Comparison of ENCODE assay signal across 8 mouse cellular contexts in the genomic region with DNA sequence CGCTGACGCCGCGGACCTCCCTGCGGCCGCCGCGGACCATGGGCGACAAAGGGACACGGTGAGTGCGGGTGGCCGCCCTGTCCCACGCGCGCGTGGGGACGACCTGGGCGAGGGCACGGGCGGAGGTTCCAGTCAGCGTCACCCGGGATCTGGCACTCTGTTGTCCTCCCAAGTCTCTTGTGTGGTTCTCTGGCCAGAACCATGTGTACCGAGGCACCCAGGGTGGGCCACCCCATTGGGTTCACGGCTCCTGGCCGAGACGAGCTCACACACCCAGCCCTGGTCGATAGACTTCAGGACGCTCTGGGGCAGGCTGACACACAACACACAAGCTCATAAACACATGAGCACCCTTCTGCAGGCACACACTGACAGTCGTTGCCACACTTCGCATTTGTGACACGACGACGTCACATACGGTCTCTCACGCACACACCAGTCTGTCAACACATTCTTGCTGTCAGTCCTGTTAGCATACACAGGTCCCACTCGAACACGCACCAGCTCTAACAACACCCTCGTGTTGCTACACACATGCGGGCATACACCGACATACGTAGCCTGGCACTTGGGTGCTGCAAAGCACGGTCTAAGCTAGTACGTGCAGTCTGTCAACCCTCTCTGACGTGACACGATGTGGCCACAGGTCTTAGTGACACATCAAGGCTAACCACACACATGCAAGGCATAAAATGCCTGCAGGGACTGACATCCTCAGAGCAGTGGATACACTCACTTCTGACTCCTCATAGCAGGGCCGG. TPM values are rescaled to one million over a fixed set of nuclear protein-coding genes. Genes with fewer than 3 reads are reported as not detected.
DNase-seq lines count a peak whose midpoint lies in the region; ATAC-seq and TF ChIP-seq lines count a peak whose summit lies in the region.

No protein-coding gene starts in this region.

- H3K4me2 ChIP-seq in embryonic facial prominence, embryonic 15.5 days (replicated peaks), result peak overlapping the region; percentile 91

- no peaks in the 10 kb centered on the region for H3K27me3 ChIP-seq in embryonic facial prominence, embryonic 15.5 days

- no peaks in the 10 kb centered on the region for H3K36me3 ChIP-seq in ES-E14 (ENCODE audit: control insufficient read depth, insufficient read depth, low read length, poor library complexity, severe bottlenecking)
- no peaks in the 10 kb centered on the region for H3K36me3 ChIP-seq in embryonic facial prominence, embryonic 15.5 days

- 5% methylated on average over 44 of the region's 46 CpGs for WGBS in embryonic facial prominence, embryonic 15.5 days

- H3K4me3 ChIP-seq in ES-E14 (ENCODE audit: insufficient read depth in 1 of 2, low read depth in 1 of 2, low read length in 2 of 2, poor library complexity in 1 of 2, severe bottlenecking in 1 of 2), result peak overlapping the region; percentile 76 to 88; a peak in 3 of 4 replicates
- peak overlapping the region; percentile 70 for H3K4me3 ChIP-seq in embryonic facial prominence, embryonic 15.5 days (replicated peaks)

- H3K4me1 ChIP-seq in ES-E14 (ENCODE audit: control insufficient read depth in 2 of 2, insufficient read depth in 2 of 2, low read length in 2 of 2, poor library complexity in 1 of 2), result peaks cover 10 to 49% of the 10 kb centered on the region in 2 experiments
- H3K4me1 ChIP-seq in embryonic facial prominence, embryonic 15.5 days, result peaks cover 60% of the 10 kb centered on the region

- no peak overlapping the region for H3K27ac ChIP-seq in ES-E14 (ENCODE audit: insufficient read depth, low read depth, low read length, poor library complexity, severe bottlenecking)
- peak overlapping the region; percentile 74 for H3K27ac ChIP-seq in embryonic facial prominence, embryonic 15.5 days (replicated peaks)

- no peaks in the 10 kb centered on the region for H3K9me3 ChIP-seq in ES-E14 (ENCODE audit: control insufficient read depth, insufficient read depth, low read depth, low read length)
- no peaks in the 10 kb centered on the region for H3K9me3 ChIP-seq in embryonic facial prominence, embryonic 15.5 days (replicated peaks)

- ATAC-seq in embryonic facial prominence, embryonic 15.5 days (ENCODE audit: insufficient number of reproducible peaks, low FRiP score, low TSS enrichment, low read depth), result no peak; the same call in 1 of the 2 replicates
- ATAC-seq in inflammation-experienced regulatory T-cells, adult 6 months, result peak; percentile 70

- in situ Hi-C loops in ES-E14 (cut with MboI; ENCODE audit: low sequenced_read_pairs in 2 of 2, unreplicated experiment in 2 of 2), result no loop called here

- peak; percentile 40 for DNase-seq in kidney, adult 9 months
- no peak for DNase-seq in kidney, adult 8-10 months
- no peak for DNase-seq in ES-E14 (ENCODE audit: low read depth, low spot score)
- peak; percentile 48 for DNase-seq in lung, postnatal 10 days
- DNase-seq in retina, postnatal 1 day, result peak; percentile 60
- DNase-seq in yolk sac, embryonic 10.5 days (ENCODE audit: low spot score), result no peak

- peak overlapping the region; percentile 61 for H3K9ac ChIP-seq in ES-E14 (ENCODE audit: insufficient read depth, low read depth, low read length, poor library complexity, severe bottlenecking)
- peak overlapping the region; percentile 70 for H3K9ac ChIP-seq in embryonic facial prominence, embryonic 15.5 days

TF ChIP-seq in ES-E14, 5 proteins besides CTCF, POLR2A, EP300 and RAD21:
- no peak for TF ChIP-seq HCFC1 (IDR thresholded peaks at IDR 0.05; ENCODE audit: borderline replicate concordance, insufficient read depth, low read length)
- TF ChIP-seq ZC3H11A (IDR thresholded peaks at IDR 0.05; ENCODE audit: borderline replicate concordance, low read depth, low read length), result no peak
- TF ChIP-seq CHD2 (IDR thresholded peaks at IDR 0.05; ENCODE audit: low read depth, low read length), result no peak
- TF ChIP-seq MAFK (IDR thresholded peaks at IDR 0.05; ENCODE audit: insufficient read depth, low read depth, low read length), result no peak
- TF ChIP-seq ZNF384 (IDR thresholded peaks at IDR 0.05; ENCODE audit: low read depth, low read length), result no peak

RNA-seq across cellular contexts. Expression of gene Arrb1, which starts 0.7 kb away (rescaled TPM):
- total RNA-seq in ES-E14 (2012; rRNA removed), result 10.7 and 15.3 TPM in 2 replicates
- 5.5 and 7.2 TPM in 2 replicates for polyA plus RNA-seq in embryonic facial prominence, embryonic 15.5 days (2015; fragmentation: Nextera tagmentation; extraction: Ambion mirVana)
- 10 to 100 TPM in 2 of 3 experiments, 1 to 10 TPM in 1; 6.1 to 11.1 (median 10.6) TPM for polyA plus RNA-seq in inflammation-experienced regulatory T-cells, adult 6 months (2017; shearing (Covaris generic))

RNA-seq across cellular contexts. Expression of gene Rps3, which starts 52.4 kb away (rescaled TPM):
- total RNA-seq in ES-E14 (2012; rRNA removed), result 1,655 and 1,728 TPM in 2 replicates
- polyA plus RNA-seq in embryonic facial prominence, embryonic 15.5 days (2015; fragmentation: Nextera tagmentation; extraction: Ambion mirVana), result 746 and 790 TPM in 2 replicates
- polyA plus RNA-seq in inflammation-experienced regulatory T-cells, adult 6 months (2017; shearing (Covaris generic)), result 1,000 to 10,000 TPM; 2,539 to 3,992 (median 2,708) TPM

Comparison
In these comparisons a context has a peak if more than half of its experiments do, and no peak if none do; other contexts are left out.
1. DNase-seq: peak in kidney, adult 9 months (single experiment), lung, postnatal 10 days (single experiment) and retina, postnatal 1 day (single experiment); none in kidney, adult 8-10 months (0 of 2), ES-E14 (single experiment) and yolk sac, embryonic 10.5 days (single experiment).